Mouse (Mus musculus): Measurements from ENCODE around the gene Plaa.

Plaa gene

DNA sequence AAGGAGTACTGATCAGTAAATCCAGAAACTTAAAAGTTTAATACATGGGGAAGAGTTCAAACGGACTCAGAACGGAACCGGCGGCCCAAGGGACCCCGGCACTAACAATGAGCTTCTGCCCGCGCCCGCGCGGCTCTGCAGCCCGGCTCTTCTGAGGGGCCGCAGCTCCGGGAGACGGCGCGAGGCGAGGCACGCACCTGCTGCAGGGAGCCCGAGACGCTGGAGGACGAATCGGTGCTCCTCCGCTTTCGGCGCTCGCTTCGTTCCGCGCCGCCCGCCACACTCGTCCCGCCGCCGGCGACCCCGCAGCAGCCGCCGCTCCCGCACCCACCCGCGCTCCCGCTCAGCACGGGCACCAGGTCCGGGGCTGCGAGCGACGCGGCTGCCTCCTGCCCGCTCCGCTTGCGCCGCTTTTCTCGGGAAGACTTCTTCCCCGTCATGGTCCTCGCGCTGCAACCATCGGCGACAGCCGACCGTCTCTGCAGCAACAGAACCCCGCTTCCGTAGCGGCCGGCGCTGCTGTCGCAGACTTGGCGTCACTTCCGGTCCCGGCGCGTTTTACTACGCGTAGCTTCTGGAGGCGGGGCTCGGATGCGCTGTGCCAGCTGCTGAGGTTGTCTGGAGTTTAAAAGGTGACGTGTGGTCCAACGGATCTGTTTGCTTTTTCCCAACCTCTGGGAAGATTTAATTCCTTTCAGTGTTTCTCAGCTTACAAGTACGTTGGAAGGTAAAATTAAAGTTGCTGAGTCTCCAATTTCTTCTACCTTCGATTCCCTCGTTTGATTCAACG is 46.6 kb downstream of the Plaa start, which contains the start of the genes Gm10306 and Caap1:
Gene Gm10306, plus strand, starts transcription at position 282 of the 790 bp plus-strand sequence.
Gene Caap1, minus strand, starts transcription at position 532 of the 790 bp plus-strand sequence.
- DNase-seq (ENCODE audit: low read depth, low spot score), result peak; percentile 90

DNA sequence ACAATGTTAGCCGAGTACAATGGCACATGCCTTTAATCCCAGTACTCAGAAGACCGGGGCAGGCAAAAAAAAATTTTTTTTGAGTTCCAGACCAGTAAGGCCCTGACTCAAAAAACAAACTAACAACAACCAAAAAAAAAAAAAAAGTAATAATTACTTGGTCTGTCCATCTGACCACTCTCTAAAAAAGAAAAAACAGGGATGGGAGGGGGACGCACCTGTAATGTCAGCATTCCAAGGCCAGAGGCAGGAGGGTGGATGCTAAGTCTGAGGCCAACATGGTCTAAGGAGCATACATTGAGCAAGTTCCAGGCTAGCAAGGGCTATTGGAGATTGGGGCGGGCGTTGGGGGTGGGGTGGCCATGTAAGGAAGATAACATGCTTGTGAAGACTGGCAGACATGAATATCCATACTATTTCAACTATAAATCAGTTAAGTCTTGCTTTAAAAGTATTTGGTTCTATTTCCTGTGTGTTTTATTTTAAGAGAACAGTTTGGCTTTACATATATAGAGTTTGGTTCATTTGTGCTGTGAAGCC is 48.0 kb downstream of the Plaa start:
- no peak for DNase-seq (ENCODE audit: low read depth, low spot score)

GRCm38 (mm10) chr4:94544321-94544720 is 58.7 kb downstream of the Plaa start:
- no peak for DNase-seq (ENCODE audit: low read depth, low spot score)

DNA sequence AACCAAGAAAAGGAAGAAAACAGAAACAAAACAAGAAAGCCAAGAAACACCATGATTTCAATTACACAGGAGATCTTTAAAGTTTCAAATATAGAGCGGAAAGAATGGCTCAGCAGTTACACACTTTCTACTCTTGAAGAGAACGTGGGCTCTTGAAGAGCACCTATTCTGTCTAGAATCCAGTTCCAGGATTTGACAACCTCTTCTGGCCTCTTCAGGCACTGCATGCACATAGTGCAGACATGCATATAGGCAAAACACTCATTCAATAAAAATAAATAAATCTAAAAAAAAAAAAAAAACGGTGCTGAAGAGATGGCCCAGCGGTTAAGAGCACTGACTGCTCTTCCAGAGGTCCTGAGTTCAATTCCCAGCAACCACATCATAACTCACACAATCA is 60.0 kb downstream of the Plaa start:
- DNase-seq (ENCODE audit: low read depth, low spot score), result no peak

GRCm38 (mm10) chr4:94533205-94533604 is 69.8 kb downstream of the Plaa start:
- DNase-seq (ENCODE audit: low read depth, low spot score), result no peak

GRCm38 (mm10) chr4:94529448-94529847 is 73.6 kb downstream of the Plaa start:
- no peak for DNase-seq (ENCODE audit: low read depth, low spot score)

DNA sequence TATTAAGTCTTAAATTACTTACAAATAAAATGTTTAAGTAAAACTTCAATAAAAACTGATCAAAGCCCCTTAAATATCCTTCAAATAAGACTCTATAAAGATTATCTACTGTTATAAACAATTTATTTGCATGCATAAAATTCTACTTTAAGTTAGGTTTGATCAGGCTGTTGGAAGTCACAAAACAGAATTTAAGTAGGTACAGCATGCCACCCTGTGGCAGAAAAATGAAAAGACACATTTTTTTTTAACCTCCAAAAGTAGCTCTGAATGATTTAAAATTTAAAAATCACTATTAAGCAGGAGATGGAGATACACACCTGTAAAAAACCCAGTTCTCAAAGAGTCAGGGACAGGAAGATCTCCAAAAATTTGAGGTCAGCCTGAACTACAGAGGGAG is 79.7 kb downstream of the Plaa start:
- DNase-seq (ENCODE audit: low read depth, low spot score), result peak; percentile 2

- peak; percentile 48 for DNase-seq (ENCODE audit: low read depth, low spot score)
These were observed 85.4 kb downstream of the Plaa start for GRCm38 (mm10) chr4:94517631-94518030.

Measured in retina, postnatal 7 days (tissue).